Comparison of ENCODE assay signal across 17 mouse cellular contexts in genomic region chrX:103806373-103806772, GRCm38 (mm10). TPM values are rescaled to one million over a fixed set of nuclear protein-coding genes. Genes with fewer than 3 reads are reported as not detected.
"Had no signal": no experiment of that assay in that cellular context is flagged by ENCODE, and none has a peak within 500 bp of the region (broad histone marks: within the 10 kb centered on the region; RNA-seq: fewer than 3 reads in every experiment).

No protein-coding gene starts in this region.

- H3K4me2 ChIP-seq: neural tube, embryonic 13.5 days; neural tube, embryonic 15.5 days; stomach, embryonic 15.5 days had no signal

- DNase-seq: retina, postnatal 1 day; right cerebral cortex, adult 18-20 months; right cerebral cortex, postnatal 14 days; right cerebral cortex, postnatal 25 days; right cerebral cortex, postnatal 4 days; spleen, adult 18-20 months; thymus, adult 18-20 months; thymus, adult 2 months; thymus, postnatal 14 days; thymus, postnatal 25 days; thymus, postnatal 36 days; thymus, postnatal 4 days had no signal

- H3K9me3 ChIP-seq: neural tube, embryonic 13.5 days; neural tube, embryonic 15.5 days; stomach, embryonic 15.5 days had no signal

- H3K27ac ChIP-seq: neural tube, embryonic 13.5 days; neural tube, embryonic 15.5 days; stomach, embryonic 15.5 days; stomach, postnatal 0 days had no signal

- H3K9ac ChIP-seq: neural tube, embryonic 13.5 days; neural tube, embryonic 15.5 days; stomach, embryonic 15.5 days had no signal

- H3K4me3 ChIP-seq: neural tube, embryonic 13.5 days; neural tube, embryonic 15.5 days; stomach, embryonic 15.5 days had no signal

- H3K4me1 ChIP-seq: neural tube, embryonic 13.5 days; neural tube, embryonic 15.5 days; stomach, embryonic 15.5 days had no signal

- H3K36me3 ChIP-seq: neural tube, embryonic 13.5 days; neural tube, embryonic 15.5 days; stomach, embryonic 15.5 days had no signal

RNA-seq across cellular contexts. Expression of gene Slc16a2, which starts 15.4 kb away (rescaled TPM):
- total RNA-seq: neutrophil, adult 5-6 weeks had no signal
